Comparison of ENCODE assay signal across 28 mouse cellular contexts in the genomic region with DNA sequence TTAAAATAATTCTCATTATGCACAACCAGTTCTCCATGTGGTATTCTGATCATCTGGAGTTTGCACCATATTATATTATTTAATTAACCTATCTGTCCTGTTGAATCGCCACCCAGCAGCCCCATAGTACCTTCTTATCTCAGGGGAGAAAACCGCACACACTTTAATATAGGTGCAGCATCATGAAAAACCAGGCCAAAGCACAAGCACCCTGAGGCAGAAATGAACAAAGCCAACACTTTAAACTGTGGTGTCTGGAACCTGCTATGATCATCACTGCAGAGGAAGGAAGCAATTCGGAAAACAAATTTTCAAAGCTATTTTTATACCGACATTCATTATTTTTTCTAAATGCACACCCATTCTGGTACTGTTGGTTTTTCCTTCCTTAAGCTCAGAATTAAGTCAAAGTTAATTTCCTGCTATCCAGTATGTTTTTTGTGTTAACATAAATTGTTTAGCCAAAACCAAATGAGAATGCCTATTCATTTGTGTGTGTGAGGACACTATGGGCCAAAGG.
A peak's percentile ranks its signal among the peaks of the same experiment; 100 is the strongest.
DNase-seq lines count a peak whose midpoint lies in the region; ATAC-seq and TF ChIP-seq lines count a peak whose summit lies in the region.
"Had no signal": no experiment of that assay in that cellular context is flagged by ENCODE, and none has a peak within 500 bp of the region (broad histone marks: within the 10 kb centered on the region; RNA-seq: fewer than 3 reads in every experiment).

No protein-coding gene starts in this region.

- peak overlapping the region; percentile 29; the same call in 1 of the 2 replicates for H3K27ac ChIP-seq in layer of hippocampus, adult 2 months
- H3K27ac ChIP-seq: hindbrain, embryonic 12.5 days; hindbrain, postnatal 0 days; intestine, embryonic 15.5 days; kidney, postnatal 0 days; liver, embryonic 14.5 days; macrophage; midbrain, embryonic 15.5 days; neural tube, embryonic 15.5 days; stomach, embryonic 15.5 days had no signal

- H3K4me3 ChIP-seq in layer of hippocampus, adult 2 months: no peak overlapping the region
- H3K4me3 ChIP-seq: erythroblast, embryonic 14.5 days; hindbrain, embryonic 12.5 days; intestine, embryonic 15.5 days; midbrain, embryonic 15.5 days; neural tube, embryonic 15.5 days; stomach, embryonic 15.5 days had no signal

- TF ChIP-seq CTCF in layer of hippocampus, adult 2 months (conservative IDR thresholded peaks at IDR 0.05): no peak

- intact Hi-C loops in heart, postnatal 14 days (cut with DNase I): loop anchor here (2.0 to 5.0 kb wide), 2 partner anchors 28 to 144 kb away; no protein-coding TSS in a partner anchor

- no peak for DNase-seq in cerebellum, adult 11 months
- peak; percentile 68 for DNase-seq in heart, adult 8-10 months (ENCODE audit: low spot score)
- no peak for DNase-seq in heart, postnatal 14 days
- DNase-seq in layer of hippocampus, adult 2 months (ENCODE audit: low spot score in 2 of 2): no peak
- no peak for DNase-seq in layer of hippocampus, adult 8-10 months (ENCODE audit: low spot score in 2 of 2)
- DNase-seq in skeletal muscle tissue, adult 2 months (ENCODE audit: low read depth, low spot score): peak; percentile 7
- DNase-seq: adrenal gland, adult 2 months; adrenal gland, postnatal 36 days; cerebellum, adult 11-12 months; cerebellum, adult 9-11 months; gastrocnemius, postnatal 10 days; kidney, adult 8-10 months; liver; retina, postnatal 1 day; right cerebral cortex, postnatal 14 days had no signal

- peak; percentile 50; the same call in 1 of the 2 replicates for ATAC-seq in cerebellum, adult (ENCODE audit: insufficient number of reproducible peaks, low FRiP score, low TSS enrichment)
- ATAC-seq: activated CD4-positive, CD25-positive, alpha-beta regulatory T cell, adult 4 months; forebrain, embryonic 16.5 days; hindbrain, postnatal 0 days; intestine, embryonic 15.5 days; midbrain, embryonic 15.5 days had no signal

Comparison
In these comparisons a context has a peak if more than half of its experiments do, and no peak if none do; other contexts are left out.
1. DNase-seq: peak in heart, adult 8-10 months (single experiment) and skeletal muscle tissue, adult 2 months (single experiment); none in cerebellum, adult 11 months (single experiment), heart, postnatal 14 days (0 of 2), layer of hippocampus, adult 2 months (0 of 2) and layer of hippocampus, adult 8-10 months (0 of 2).